Mouse (Mus musculus): ENCODE results near the gene Tmem165. TPM values are rescaled to one million over a fixed set of nuclear protein-coding genes. Genes with fewer than 3 reads are reported as not detected.

Tmem165 gene
- total RNA-seq, 2 experiments from 2014 or later, result 12.8 to 18.0 TPM

DNA sequence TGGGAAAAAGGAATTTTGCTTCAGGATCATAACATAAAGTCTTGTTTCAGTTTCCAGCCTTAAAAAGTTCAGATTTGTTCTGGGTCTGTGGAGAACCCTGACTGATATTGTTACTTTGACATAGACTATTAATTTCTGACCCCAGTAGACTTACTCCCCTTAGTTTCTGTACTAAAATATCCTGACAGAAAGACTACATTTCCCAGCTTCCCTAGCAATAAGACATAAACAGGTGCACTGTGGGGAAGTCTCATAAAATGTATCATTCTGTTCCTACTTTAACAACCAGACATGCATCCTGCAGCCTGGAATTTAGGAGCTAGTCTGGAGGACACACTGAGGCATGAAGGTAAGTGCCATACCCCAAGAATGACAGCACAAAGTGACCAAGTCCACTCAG lies 12.6 kb upstream of the Tmem165 start:
- no peak for DNase-seq

DNA sequence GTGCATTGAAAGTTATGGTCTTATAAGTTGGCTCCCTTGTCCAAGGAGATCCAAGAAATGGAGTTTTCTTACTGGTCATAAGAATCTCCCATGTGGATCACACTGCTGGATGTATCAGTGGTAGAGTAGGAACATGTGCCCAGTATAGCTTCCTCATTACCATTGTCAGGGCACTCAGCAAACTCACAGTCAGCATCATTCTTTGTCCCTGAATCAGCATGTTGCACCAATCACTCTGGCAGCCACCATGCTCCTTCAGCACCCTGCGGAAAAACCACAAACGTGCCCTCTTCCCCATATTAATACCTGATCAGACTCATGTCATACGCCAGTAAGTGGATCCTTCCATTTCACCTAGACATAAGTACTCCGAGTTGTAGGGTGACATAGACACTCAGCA lies 8.6 kb upstream of the Tmem165 start:
- no peak for DNase-seq

DNA sequence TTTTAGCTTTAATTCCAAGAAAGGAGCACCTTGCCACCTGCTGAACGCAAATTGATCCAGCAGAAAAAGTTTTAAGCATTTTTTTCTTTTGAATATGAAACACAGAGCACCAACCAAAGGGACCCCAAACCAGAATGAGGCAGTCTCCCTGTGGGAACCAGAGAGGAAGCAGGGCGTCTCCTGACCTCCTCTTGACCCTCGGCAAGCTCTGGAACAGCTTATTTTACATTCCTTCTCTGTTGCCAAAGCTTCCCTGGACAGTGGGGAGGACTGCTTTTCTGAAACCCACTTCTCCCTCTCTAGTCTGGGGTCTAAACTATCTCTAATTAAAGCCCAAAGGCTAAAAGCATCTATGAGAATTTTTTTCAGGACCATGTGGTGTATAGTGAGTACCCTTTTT lies 7.3 kb upstream of the Tmem165 start:
- no peak for DNase-seq

DNA sequence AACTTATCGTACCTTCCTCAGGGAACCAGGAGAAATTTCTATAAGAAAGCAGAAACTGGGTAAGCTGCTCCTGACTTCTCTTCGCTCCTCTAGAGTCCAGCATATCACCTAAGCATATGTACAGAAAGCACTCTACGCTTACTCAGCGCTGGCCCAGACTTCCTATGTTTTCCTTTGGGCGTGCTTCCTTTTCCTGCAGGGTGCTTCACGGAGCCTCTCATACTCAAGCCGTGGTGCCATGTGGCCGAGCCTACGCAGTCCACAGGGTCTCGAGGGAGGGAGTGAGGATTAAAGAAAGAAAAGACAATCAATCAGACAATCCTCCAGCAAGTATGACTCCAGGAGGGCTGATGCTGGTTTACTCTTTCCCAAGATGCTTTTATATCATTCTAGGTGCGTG lies 6.8 kb upstream of the Tmem165 start:
- no peak for DNase-seq

DNA sequence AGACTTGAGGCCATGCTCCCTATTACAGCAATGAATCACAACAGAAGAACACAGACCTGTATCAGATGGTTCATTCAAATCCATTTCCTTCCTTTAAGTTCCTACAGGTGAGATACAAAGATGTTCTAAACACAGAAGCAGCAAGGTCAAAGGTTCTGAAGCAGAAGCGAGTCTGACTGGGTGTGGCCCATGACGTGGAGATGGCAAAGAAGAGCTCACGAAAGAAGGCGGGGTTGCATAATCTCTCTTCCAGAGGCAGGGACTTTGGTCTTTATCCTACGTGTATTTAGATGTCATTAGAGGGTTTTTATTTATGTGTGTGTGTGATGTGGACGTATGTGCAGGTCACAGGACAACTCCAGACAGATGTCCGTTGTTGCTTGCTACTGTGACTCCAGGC lies 6.0 kb upstream of the Tmem165 start:
- no peak for DNase-seq

DNA sequence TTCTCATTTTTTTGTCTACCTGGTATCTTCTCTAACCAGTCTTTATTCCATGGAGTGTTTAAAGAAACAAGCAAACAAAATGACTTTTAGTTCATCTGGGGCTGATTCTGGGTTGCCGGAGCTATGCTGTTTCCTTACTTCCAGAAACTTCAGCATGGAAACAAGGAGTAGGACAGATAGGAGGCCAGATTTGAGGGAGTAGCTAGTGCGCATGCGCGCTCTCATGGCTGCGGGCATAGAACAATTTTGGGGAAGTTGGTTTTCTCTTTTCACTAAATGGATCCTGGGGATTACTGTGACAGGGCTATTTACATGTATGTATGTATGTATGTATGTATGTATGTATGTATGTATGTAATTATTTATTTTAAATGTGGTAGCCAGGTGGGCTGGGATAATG lies 4.5 kb upstream of the Tmem165 start:
- no peak for DNase-seq

DNA sequence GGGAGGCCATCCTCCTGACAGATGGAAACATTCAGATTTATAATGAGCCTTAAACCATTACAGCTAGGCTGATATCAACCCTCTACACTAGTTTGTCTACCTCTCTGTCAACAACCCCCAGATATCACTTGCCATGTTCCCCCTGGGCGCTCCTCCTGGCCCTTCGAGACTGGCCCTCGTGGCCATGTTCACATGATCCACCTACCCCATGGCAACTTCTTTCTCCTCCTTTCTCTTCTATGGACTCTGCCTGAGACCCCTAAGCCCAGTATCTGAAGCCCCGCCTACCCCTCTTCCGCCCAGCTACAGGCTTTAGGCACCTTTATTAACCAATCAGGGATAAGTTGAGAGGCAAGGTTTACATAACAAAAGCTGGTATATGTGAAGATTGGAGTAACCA lies 3.9 kb upstream of the Tmem165 start:
- no peak for DNase-seq

DNA sequence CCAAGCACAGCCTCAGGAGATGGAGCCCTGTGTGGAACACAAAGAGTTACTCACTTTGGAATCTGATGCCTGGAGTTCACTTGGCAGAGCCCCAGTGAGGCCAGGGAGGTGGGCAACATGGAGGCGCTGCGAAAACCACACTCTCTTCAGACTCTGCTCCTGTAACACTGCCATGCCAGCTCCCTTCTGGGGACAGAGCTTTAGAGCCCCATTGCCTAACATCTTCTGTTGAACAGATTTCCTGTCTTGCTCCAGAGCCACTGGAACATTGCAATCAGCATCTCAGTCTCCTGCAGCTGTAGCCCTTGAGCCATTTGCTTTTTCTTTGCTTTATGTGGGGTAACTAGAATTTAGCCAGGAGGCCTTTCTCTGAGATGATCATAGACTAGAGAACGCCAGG lies 1.4 kb upstream of the Tmem165 start:
- no peak for DNase-seq

DNA sequence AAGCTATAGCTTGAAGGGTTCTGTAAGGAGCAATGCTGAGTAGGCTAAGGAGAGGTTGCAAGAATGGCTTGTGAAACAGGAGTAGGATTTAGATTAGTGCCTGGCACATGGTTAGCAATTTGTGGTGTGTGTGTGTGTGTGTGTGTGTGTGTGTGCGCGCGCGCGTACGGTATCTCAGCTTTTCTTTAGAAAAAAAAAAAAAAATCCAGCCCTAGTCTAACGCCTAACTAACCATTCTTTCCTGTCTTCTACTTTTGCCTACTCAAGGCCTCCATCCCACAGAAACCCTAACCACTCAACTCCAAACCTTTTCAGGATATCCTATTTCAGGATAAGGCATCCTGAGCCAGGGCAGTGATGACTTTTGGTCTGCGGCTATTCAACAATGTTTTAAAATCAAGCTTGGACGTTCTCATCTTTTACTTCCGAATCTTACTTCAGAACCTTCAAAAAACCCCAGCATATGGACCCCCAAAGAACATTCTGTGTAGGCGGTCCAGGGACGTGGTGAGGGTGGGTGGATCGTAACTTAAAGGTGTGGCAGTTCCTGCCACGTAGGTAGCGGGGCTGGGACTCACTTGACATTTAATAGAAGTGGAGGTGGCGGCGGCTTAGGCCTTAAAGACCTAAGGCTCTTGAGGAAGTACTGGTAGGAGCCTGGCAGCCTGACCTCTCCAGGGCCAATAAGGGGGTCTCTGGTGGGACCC lies 484 bp upstream of the Tmem165 start:
- DNase-seq, result no peak

DNA sequence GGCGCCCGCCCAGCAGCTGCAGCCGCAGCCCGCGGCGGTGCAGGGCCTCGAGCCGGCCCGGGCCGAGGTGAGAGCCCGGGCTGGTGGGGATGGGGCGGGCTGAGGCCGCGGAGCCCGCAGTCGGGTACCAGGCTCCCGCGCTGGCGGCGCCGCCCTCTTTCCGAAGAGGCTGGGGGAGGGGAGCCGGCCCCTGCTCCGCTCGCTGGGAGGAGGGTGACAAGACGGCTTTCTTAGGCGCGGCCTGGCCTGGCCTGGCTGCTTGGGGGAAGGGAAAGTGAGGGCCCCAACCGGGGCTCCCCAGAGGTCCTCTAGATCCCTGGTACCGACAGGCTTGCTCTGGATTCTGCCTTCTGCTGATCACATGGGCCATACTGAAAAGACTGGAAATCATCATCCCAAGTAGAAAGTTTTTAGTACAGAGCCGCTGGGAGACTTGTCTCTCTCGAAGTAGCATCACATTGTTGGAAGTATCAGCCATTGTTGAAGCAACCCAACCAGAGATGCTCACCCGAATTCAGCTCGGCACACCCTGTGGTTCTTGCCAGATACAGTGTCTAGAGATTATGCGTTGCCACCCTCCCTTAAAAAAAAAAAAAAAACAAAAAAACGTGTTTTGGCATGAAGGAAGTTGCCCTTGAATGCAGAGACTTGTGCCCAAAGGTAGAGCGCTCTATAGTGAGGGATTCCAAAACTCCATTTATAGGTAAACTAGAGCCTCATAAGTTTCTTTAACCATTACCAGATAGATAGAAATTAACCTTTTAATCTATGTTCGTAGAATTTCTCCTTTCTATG lies 803 bp downstream of the Tmem165 start:
- DNase-seq, result peak; percentile 70

DNA sequence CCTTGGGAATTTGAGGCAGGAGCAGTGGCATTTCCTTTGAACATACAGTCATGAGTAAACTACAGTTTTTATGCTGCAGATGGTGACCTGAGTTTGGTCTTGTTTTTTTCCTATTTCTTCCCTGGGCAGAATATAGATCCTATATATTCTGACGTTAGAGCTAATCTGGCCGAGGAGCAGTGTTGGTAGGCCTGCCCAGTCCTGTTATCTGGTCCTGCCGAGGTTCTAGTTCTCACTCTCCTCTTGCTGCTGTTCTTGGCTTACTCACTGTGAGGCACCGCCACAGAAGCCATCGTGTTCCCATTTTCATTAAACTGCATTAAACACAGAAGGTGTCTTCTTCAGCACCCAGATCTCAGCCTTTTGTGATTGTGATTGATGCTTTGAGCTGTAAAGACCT lies 4.2 kb downstream of the Tmem165 start:
- no peak for DNase-seq

DNA sequence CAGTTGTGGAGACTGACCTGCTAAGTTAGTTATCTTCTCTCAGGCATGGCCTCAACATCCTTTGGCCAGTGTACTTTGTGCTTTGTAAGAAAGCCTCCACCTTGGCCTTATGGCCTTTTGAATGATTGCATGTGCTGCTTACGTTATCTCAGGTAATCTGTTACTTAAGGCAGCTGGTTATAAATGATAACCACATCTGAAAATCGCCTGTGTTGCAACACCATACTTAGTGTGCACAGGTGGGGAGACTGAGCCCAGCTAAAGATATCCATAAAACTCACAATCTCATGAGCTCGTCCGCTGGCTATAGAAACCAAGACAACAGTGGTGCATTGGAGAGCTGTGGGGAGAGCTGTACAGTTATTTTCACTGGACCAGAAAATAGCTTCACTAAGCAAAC lies 6.9 kb downstream of the Tmem165 start:
- no peak for DNase-seq

DNA sequence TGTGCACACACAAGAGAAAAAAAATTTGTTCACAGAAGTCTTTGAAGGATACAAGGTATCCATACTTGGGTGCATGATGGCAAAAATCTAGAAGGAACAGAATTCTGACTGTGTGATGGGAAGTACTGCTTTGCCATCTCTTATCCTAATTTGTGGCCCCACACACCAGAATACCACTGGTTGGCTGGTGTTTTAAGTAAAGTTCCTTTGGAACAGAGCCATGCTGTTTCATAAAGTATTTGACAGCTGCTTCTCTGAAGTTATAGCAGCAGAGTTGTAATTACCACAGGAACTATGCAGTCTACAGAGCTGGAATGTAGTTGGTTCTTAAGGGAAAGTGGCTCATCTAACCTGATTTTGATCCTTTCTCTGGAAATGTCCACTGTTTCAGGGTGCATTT lies 9.4 kb downstream of the Tmem165 start:
- no peak for DNase-seq

DNA sequence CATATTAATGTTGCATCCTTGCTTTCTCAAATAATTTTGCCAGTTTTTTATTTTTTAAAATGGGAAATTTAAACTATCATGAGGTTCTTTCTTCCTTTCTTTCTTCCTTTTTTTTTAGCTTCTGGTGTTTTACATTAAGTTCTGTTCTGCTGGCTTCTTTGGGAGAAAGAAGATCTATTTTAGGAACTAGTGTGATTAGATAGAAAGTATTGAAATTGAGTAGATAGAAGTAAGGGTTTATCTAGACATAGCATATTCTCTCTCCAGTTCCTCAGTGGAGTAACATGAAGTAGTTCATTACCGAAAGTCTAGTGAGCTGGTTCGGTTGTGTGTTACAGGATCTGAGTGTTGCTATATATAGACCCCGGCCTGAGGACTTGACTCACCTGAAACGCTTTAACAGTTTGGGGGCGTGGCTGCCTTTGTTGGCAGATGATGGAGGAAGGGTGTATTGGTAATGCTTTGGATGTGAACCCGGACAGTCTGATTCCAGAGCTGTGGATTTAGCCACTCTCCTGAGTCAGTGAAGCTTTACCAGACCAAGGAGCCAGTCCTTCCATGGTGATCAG lies 10.8 kb downstream of the Tmem165 start:
- no peak for DNase-seq

DNA sequence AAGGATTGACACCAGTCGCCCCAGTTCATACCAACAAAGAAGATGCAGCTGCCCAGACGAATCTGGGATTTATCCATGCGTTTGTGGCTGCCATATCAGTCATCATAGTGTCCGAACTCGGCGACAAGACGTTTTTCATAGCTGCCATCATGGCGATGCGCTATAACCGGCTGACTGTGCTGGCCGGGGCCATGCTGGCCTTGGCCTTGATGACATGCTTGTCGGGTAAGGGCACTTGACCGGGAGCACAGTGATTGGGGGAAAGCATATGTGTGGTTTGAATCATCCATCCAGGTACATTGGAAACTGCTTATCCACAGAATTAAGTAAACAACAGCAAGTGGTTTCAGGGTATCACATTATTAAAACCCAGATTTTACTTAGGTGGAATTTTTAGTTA lies 15.7 kb downstream of the Tmem165 start:
- DNase-seq, result no peak

DNA sequence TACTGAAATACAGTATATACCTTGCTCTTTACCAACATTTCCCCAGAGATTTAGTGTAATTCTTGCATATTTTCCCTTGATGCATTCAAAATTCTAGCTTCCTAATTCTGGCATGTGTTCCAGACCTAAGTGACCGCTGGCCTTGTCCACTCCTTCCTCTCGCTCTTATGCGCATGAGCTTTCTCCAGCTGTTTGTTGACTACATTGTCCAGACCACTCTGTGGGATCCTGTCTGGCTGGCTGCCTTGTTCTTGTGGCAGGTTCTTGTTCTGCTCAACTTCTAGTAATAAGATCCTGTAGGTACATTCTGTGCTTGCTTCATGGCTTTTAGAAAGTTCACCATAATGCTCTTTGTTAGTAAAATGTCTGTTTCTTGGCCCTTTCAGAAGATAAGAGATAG lies 19.5 kb downstream of the Tmem165 start:
- DNase-seq, result no peak

DNA sequence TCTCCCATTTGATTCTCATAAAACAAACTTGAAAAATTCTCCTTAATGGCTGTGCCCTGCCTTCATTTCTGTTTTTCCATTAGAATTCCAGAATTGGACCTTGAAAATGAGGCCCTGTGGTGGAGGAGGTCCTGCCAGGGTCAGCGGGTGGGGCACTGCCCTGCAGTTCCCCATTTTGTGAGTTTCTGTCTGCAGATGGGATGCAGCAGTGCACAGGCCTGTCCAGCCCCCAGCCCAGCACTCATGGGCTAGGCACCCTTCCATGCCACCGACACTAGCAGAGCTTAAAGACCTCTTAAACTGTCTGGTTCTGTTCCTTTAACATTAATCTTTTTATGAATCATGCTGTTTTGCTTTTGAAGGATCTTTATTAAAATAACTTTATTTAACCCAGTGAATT lies 22.2 kb downstream of the Tmem165 start:
- DNase-seq, result no peak

DNA sequence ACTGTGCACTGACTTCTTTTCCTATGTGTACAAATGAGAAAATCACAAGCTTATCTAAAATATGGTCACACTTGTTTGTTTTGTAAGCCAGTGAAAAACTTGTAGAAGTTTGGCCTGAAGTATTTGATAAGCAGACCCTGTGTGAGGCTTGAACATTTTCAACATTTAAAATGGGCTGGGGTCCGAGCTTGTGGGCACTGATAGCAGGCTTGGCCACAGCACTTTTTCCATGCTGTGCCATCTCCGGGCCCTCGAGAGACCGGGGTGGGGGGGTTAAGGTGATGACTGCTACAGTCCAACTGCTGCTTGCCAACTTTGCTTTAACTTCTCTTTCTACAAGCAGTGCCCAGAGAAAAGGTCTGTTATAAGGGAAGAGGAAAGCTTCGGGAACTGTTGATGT lies 24.4 kb downstream of the Tmem165 start:
- no peak for DNase-seq

DNA sequence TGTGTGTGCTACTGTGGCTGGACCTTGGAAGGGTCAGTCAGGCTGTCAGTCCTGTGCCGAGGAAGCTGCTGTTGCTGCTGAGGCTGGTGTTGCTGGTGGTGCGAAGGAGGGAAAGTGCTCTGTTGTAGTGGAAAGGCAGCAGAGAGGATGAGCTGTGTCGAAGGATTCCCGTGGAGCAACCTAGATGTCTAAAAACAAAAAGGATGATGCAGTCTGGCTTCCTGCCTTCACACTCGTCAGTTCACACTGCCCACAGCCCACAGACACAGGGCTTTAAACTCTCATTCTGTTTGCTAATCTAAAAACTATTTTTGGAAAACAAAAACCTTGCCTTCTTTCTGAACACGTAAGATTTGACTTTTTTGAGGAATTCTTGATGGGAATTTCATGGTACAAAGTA lies 33.0 kb downstream of the Tmem165 start:
- no peak for DNase-seq

DNA sequence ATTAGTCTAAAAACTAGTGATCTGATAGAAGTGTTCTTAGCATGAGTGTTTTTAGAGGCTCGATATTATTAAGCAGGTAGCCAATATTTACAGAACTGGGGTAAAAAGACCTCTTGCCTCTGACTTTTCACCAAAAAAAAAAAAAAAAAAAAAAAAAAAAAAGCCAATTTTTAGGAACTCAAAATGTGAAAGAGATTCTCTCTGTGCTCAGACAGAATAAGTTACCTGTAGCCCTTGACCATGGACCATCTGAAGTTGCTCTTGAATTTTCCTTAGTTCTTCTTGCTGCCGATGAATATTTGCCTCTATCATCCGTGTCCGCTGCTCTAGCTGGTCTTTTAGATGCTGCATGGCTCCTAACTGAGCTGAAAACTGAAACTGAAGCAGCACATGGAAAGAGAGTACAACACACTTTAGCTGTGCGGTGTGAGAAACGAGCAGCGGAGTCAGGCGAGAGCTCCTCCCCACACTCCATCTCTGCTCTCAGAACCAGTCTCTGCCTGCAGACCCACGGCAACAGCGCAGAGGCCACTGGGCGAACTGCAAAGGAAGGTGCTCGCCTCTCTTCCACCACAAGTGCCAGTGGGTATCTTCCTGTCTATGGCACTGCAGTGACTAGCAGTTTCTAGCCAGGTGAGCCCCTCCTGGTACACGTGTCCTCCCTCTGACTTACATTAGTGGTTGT lies 47.6 kb downstream of the Tmem165 start:
- no peak for DNase-seq

DNA sequence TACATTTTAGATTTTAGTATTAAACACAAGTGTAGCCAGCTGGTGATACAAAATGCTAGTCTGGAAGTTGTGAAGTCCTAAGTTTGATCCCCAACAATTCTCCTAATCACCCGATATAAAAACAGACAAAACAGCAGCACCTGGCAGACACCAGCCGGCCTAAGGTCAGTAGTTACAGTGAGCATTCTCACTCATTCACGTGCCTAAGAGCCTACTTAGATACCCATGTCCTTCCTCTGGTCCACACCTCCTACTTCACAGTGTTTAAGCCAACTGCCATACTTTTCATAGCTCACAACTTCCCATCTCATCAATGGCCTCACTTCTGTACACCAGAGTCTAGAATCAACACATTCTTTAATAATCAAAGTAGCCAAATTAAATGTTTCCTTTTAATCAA lies 59.6 kb downstream of the Tmem165 start:
- no peak for DNase-seq

DNA sequence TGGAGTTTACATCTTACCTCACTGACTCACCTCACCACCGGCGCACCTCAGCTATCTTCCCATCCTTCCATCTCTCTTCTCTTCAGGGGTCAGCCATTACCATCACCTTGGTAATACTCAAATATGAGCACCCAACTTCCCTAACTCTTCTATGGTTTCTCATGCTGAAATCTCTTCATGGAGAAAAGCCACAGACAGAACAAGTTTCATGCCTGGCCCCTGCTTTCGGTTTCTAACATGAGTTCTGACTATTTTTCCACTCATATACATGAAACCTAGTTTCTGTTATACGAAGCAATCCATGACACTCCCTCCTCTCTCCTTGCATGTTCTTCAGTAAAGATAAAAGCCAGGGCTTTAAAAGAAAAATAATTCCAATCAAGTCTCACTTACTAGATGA lies 60.2 kb downstream of the Tmem165 start:
- DNase-seq, result no peak

DNA sequence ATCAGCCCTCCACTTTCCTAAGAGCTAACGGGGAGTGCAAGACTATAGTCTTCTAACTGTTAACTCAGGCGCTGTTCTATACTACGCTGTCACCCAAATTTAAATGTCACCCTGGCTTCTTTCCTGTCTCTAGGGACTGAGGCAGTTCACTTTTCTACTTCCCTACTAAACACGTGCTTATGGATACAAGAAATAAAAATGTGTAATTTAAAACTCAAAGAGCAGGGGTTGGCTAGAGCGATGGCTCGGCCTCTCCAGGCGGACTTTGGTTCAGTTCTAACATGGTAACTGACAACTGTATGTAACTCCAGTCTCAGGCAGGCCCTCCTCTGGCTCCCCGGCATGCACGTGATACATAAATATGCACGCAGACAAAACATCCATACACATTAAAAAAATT lies 60.8 kb downstream of the Tmem165 start:
- DNase-seq, result no peak
